Mouse (Mus musculus) embryonic facial prominence, embryonic 14.5 days (tissue): ENCODE measurements around the gene Casc1. TPM values are rescaled to one million over a fixed set of nuclear protein-coding genes. Genes with fewer than 3 reads are reported as not detected.

Experiments
- polyA plus RNA-seq: library from polyadenylated mRNA; unstranded; fragments of >200 nt; fragmentation: Nextera tagmentation; extraction: Ambion mirVana; gene quantifications from 2 replicates; pipeline ENCODE4 v1.2.1, GENCODE M21; 2014

Gene Casc1
- polyA plus RNA-seq, 1 experiment from 2014 or later: 0.95 TPM

Other genes with a start within 250 kb of the Casc1 start
- gene Bcat1, start 134.8 kb downstream of the Casc1 start, polyA plus RNA-seq: 34.7 and 36.0 TPM in 2 replicates
- 4.1 and 4.7 TPM in 2 replicates for gene Lrmp, start 95.4 kb downstream of the Casc1 start, polyA plus RNA-seq
- gene Etfrf1, start 129 bp upstream of the Casc1 start, polyA plus RNA-seq: 28.4 and 29.6 TPM in 2 replicates
- 70.4 and 71.3 TPM in 2 replicates for gene Kras, start 39.2 kb upstream of the Casc1 start, polyA plus RNA-seq